Mouse (Mus musculus) kidney, embryonic 14.5 days (tissue): ENCODE data around the gene Mapkapk5. TPM values are rescaled to one million over a fixed set of nuclear protein-coding genes. Genes with fewer than 3 reads are reported as not detected.

Source experiments
- ATAC-seq: fragments of 200-750 bp; cut with Nextera tagmentation; 2 replicates; pipeline ENCODE4 v1.8.0; 2017; ENCODE audit warnings: moderate number of reproducible peaks, mild to moderate bottlenecking, moderate TSS enrichment, moderate library complexity; ENCODE audit not compliant: low FRiP score, low TSS enrichment
- H3K27ac ChIP-seq: fragments of 300-500 bp; sonication (generic); 2 replicates; pipeline ENCODE4 v1.5.1; 2014; ENCODE audit warnings: low read depth, mild to moderate bottlenecking, low read length, moderate library complexity, mixed read lengths
- H3K27me3 ChIP-seq: fragments of 300-500 bp; sonication (generic); 2 replicates; pipeline ENCODE4 v1.6.1; 2014; ENCODE audit warnings: mild to moderate bottlenecking, low read length; ENCODE audit not compliant: control insufficient read depth, insufficient read depth
- H3K36me3 ChIP-seq: fragments of 300-500 bp; sonication (generic); 2 replicates; pipeline ENCODE4 v1.6.1; 2014; ENCODE audit warnings: low read length, mixed read lengths; ENCODE audit not compliant: control insufficient read depth, insufficient read depth
- H3K4me1 ChIP-seq: fragments of 300-500 bp; sonication (generic); 2 replicates; pipeline ENCODE4 v1.6.1; 2014; ENCODE audit warnings: low read length, mixed read lengths; ENCODE audit not compliant: control insufficient read depth, insufficient read depth
- H3K4me2 ChIP-seq: fragments of 300-500 bp; sonication (generic); replicated peaks from 2 replicates; pipeline ENCODE4 v1.6.1; 2014; ENCODE audit warnings: low read depth, mild to moderate bottlenecking, low read length
- H3K4me3 ChIP-seq: fragments of 300-500 bp; sonication (generic); 2 replicates; pipeline ENCODE4 v1.5.1; 2014; ENCODE audit warnings: mild to moderate bottlenecking, low read length
- H3K9ac ChIP-seq: fragments of 300-500 bp; sonication (generic); 2 replicates; pipeline ENCODE4 v1.6.1; 2014; ENCODE audit warnings: low read depth, mild to moderate bottlenecking, low read length, moderate library complexity
- H3K9me3 ChIP-seq: fragments of 300-500 bp; sonication (generic); 2 replicates; pipeline ENCODE4 v1.6.1; 2016; ENCODE audit warnings: low read length; ENCODE audit not compliant: control insufficient read depth
- WGBS: fragments of 180-500 bp; shearing (Covaris S2); extraction: QIAGEN DNeasy Blood & Tissue Kit; methylation state at CpG from one replicate; pipeline ENCODE4 v1.1.7; 2014; 5-methylcytosine and 5-hydroxymethylcytosine counted together
- polyA plus RNA-seq: library from polyadenylated mRNA; unstranded; fragments of >200 nt; fragmentation: Nextera tagmentation; extraction: Ambion mirVana; gene quantifications from 2 replicates; pipeline ENCODE4 v1.2.1, GENCODE M21; 2014

Mapkapk5 gene
- polyA plus RNA-seq, 1 experiment from 2014 or later, result 59.7 TPM

- Histone ChIP-seq H3K27me3 (no peaks in the 10 kb centered on the region), H3K9me3 (no peaks in the 10 kb centered on the region), H3K4me3 (no peak overlapping the region), H3K9ac (no peak overlapping the region), H3K36me3 (no peaks in the 10 kb centered on the region), H3K27ac (no peak overlapping the region), H3K4me2 (no peak overlapping the region), H3K4me1 (no peaks in the 10 kb centered on the region)
- ATAC-seq, result no peak
- WGBS, result 84% methylated on average over 5 of the region's 5 CpGs
Measured at GRCm38 (mm10) chr5:121484801-121485200, 60.9 kb downstream of the Mapkapk5 start.

GRCm38 (mm10) chr5:121477680-121478079 is 68.0 kb downstream of the Mapkapk5 start:
- no peak overlapping the region for H3K4me3 ChIP-seq
- H3K27me3 ChIP-seq, result no peaks in the 10 kb centered on the region
- H3K27ac ChIP-seq, result no peak overlapping the region
- no peaks in the 10 kb centered on the region for H3K9me3 ChIP-seq
- peak; percentile 43; the same call in 1 of the 2 replicates for ATAC-seq
- H3K9ac ChIP-seq, result no peak overlapping the region
- H3K4me1 ChIP-seq, result no peaks in the 10 kb centered on the region
- 37% methylated on average over 3 of the region's 3 CpGs for WGBS
- H3K4me2 ChIP-seq, result no peak overlapping the region
- no peaks in the 10 kb centered on the region for H3K36me3 ChIP-seq

GRCm38 (mm10) chr5:121476040-121476439 is 69.7 kb downstream of the Mapkapk5 start:
- H3K9me3 ChIP-seq, result no peaks in the 10 kb centered on the region
- H3K4me3 ChIP-seq, result no peak overlapping the region
- no peak for ATAC-seq
- no peak overlapping the region for H3K27ac ChIP-seq
- H3K27me3 ChIP-seq, result no peaks in the 10 kb centered on the region
- H3K36me3 ChIP-seq, result no peaks in the 10 kb centered on the region
- no peak overlapping the region for H3K4me2 ChIP-seq
- H3K9ac ChIP-seq, result no peak overlapping the region
- WGBS, result 94% methylated on average over 1 of the region's 1 CpGs
- no peaks in the 10 kb centered on the region for H3K4me1 ChIP-seq

Other genes starting within 250 kb of the Mapkapk5 start
- 31.6 and 50.1 TPM in 2 replicates for gene Trafd1, start 160.3 kb downstream of the Mapkapk5 start, polyA plus RNA-seq
- 32.8 and 49.7 TPM in 2 replicates for gene Naa25, start 148.0 kb downstream of the Mapkapk5 start, polyA plus RNA-seq
- gene Tmem116, start 94.0 kb downstream of the Mapkapk5 start, polyA plus RNA-seq, result 3.7 and 5.0 TPM in 2 replicates
- 136 and 142 TPM in 2 replicates for gene Erp29, start 93.4 kb downstream of the Mapkapk5 start, polyA plus RNA-seq
- gene Adam1b, start 42.5 kb downstream of the Mapkapk5 start, polyA plus RNA-seq, result 0.08 and 0.09 TPM in 2 replicates
- gene Adam1a, start 423 bp downstream of the Mapkapk5 start, polyA plus RNA-seq, result 1.6 and 2.4 TPM in 2 replicates
- gene Gm42878, start 423 bp downstream of the Mapkapk5 start, polyA plus RNA-seq, result not detected in 2 replicates
- 78.8 and 101 TPM in 2 replicates for gene Aldh2, start 47.9 kb upstream of the Mapkapk5 start, polyA plus RNA-seq
- gene Acad12, start 73.0 kb upstream of the Mapkapk5 start, polyA plus RNA-seq, result 2.2 and 2.4 TPM in 2 replicates
- 1.7 and 3.2 TPM in 2 replicates for gene Acad10, start 114.6 kb upstream of the Mapkapk5 start, polyA plus RNA-seq
- 20.5 and 35.2 TPM in 2 replicates for gene Brap, start 114.7 kb upstream of the Mapkapk5 start, polyA plus RNA-seq
- 76.6 and 88.5 TPM in 2 replicates for gene Atxn2, start 165.4 kb upstream of the Mapkapk5 start, polyA plus RNA-seq